Comparison of ENCODE assay signal across 8 mouse cellular contexts in genomic region chr14:34819919-34820652, GRCm38 (mm10). TPM values are rescaled to one million over a fixed set of nuclear protein-coding genes. Genes with fewer than 3 reads are reported as not detected.
DNase-seq lines count a peak whose midpoint lies in the region; ATAC-seq and TF ChIP-seq lines count a peak whose summit lies in the region.

Gene Grid1, plus strand, starts transcription at chr14:34820108.

- H3K4me2 ChIP-seq in forebrain, embryonic 14.5 days (ENCODE audit: low read length) = peak within 1 kb of the TSS; percentile 90
- H3K4me2 ChIP-seq in liver, embryonic 13.5 days = peak within 1 kb of the TSS; percentile 57
- peak within 1 kb of the TSS; percentile 66 for H3K4me2 ChIP-seq in stomach, postnatal 0 days (replicated peaks; ENCODE audit: low read depth)

- peak within 1 kb of the TSS; percentile 71 for H3K9ac ChIP-seq in forebrain, embryonic 14.5 days (ENCODE audit: low read length)
- H3K9ac ChIP-seq in liver, embryonic 13.5 days = no peak within 1 kb of the TSS
- no peak within 1 kb of the TSS for H3K9ac ChIP-seq in stomach, postnatal 0 days (ENCODE audit: low read length)

- peak within 1 kb of the TSS; percentile 59 for H3K4me3 ChIP-seq in forebrain, embryonic 14.5 days (ENCODE audit: low read depth, low read length)
- H3K4me3 ChIP-seq in liver, embryonic 13.5 days (replicated peaks) = peak within 1 kb of the TSS; percentile 45
- H3K4me3 ChIP-seq in stomach, postnatal 0 days (ENCODE audit: low read depth, low read length) = peak within 1 kb of the TSS; percentile 47

- peak; percentile 74 for ATAC-seq in forebrain, embryonic 14.5 days
- no peak for ATAC-seq in liver, embryonic 13.5 days (ENCODE audit: low read depth)
- ATAC-seq in stomach, postnatal 0 days (ENCODE audit: low FRiP score, low TSS enrichment) = peak; percentile 56

- H3K9me3 ChIP-seq in forebrain, embryonic 14.5 days (replicated peaks; ENCODE audit: control insufficient read depth, low read length) = no peaks in the 10 kb centered on the region
- no peaks in the 10 kb centered on the region for H3K9me3 ChIP-seq in liver, embryonic 13.5 days (replicated peaks)
- H3K9me3 ChIP-seq in stomach, postnatal 0 days (ENCODE audit: control insufficient read depth, low read length) = no peaks in the 10 kb centered on the region

- H3K36me3 ChIP-seq in forebrain, embryonic 14.5 days (ENCODE audit: control insufficient read depth, insufficient read depth, low read length) = no peaks in the 10 kb centered on the region
- no peaks in the 10 kb centered on the region for H3K36me3 ChIP-seq in liver, embryonic 13.5 days
- H3K36me3 ChIP-seq in stomach, postnatal 0 days (ENCODE audit: control insufficient read depth, insufficient read depth, low read length) = no peaks in the 10 kb centered on the region

- TF ChIP-seq EP300 in stomach, postnatal 0 days (optimal IDR thresholded peaks at IDR 0.05) = no peak

- peaks cover 58% of the 10 kb centered on the region for H3K27me3 ChIP-seq in forebrain, embryonic 14.5 days (replicated peaks; ENCODE audit: control insufficient read depth, insufficient read depth, low read length)
- peaks cover 89% of the 10 kb centered on the region for H3K27me3 ChIP-seq in liver, embryonic 13.5 days
- H3K27me3 ChIP-seq in stomach, postnatal 0 days (ENCODE audit: control insufficient read depth, insufficient read depth, low read length) = peaks cover 23% of the 10 kb centered on the region; the same call in 1 of the 2 replicates

- DNase-seq in layer of hippocampus, adult 11-12 months (ENCODE audit: low spot score) = peak; percentile 51
- DNase-seq in layer of hippocampus, adult 9-10 months (ENCODE audit: low spot score) = no peak
- DNase-seq in adrenal gland, postnatal 36 days = peak; percentile 31 to 33
- peak; percentile 55 for DNase-seq in forebrain, embryonic 14.5 days (ENCODE audit: low spot score)
- DNase-seq in kidney, postnatal 10 days = peak; percentile 45
- no peak for DNase-seq in liver, embryonic 13.5 days
- peak; percentile 44 for DNase-seq in stomach, postnatal 0 days (ENCODE audit: low spot score)
- no peak for DNase-seq in ovary, postnatal 14 days (ENCODE audit: low spot score)

- TF ChIP-seq CTCF in stomach, postnatal 0 days (IDR thresholded peaks at IDR 0.05; ENCODE audit: low read depth) = peak; percentile 6; the same call in 1 of the 2 replicates

- under 1% methylated on average over 53 of the region's 96 CpGs for WGBS in forebrain, embryonic 14.5 days
- WGBS in liver, embryonic 13.5 days (ENCODE audit: insufficient replicate concordance) = 1% methylated on average over 72 of the region's 96 CpGs
- under 1% methylated on average over 53 of the region's 96 CpGs for WGBS in stomach, postnatal 0 days

- H3K27ac ChIP-seq in forebrain, embryonic 14.5 days (ENCODE audit: low read depth, low read length) = peak within 1 kb of the TSS; percentile 66
- H3K27ac ChIP-seq in liver, embryonic 13.5 days = no peak within 1 kb of the TSS
- H3K27ac ChIP-seq in stomach, postnatal 0 days (replicated peaks) = no peak within 1 kb of the TSS

- H3K4me1 ChIP-seq in forebrain, embryonic 14.5 days (ENCODE audit: control insufficient read depth, insufficient read depth, low read length) = peaks cover 10% of the 10 kb centered on the region; the same call in 1 of the 2 replicates
- no peaks in the 10 kb centered on the region for H3K4me1 ChIP-seq in liver, embryonic 13.5 days (replicated peaks)
- no peaks in the 10 kb centered on the region for H3K4me1 ChIP-seq in stomach, postnatal 0 days (replicated peaks; ENCODE audit: control insufficient read depth, insufficient read depth)

RNA-seq across cellular contexts. Expression of gene Grid1, which starts in this region (rescaled TPM):
- total RNA-seq in adrenal gland, postnatal 36 days (2021) = under 1 TPM; 0.17 to 0.30 TPM
- polyA plus RNA-seq in forebrain, embryonic 14.5 days (2014; fragmentation: Nextera tagmentation; extraction: Ambion mirVana) = 1.1 and 1.9 TPM in 2 replicates
- 0.07 and 0.15 TPM in 2 replicates for polyA plus RNA-seq in liver, embryonic 13.5 days (2015; fragmentation: Nextera tagmentation; extraction: Ambion mirVana)
- polyA plus RNA-seq in stomach, postnatal 0 days (2015; fragmentation: Nextera tagmentation; extraction: Ambion mirVana) = 0.34 and 0.54 TPM in 2 replicates

Comparison
In these comparisons a context has a peak if more than half of its experiments do, and no peak if none do; other contexts are left out.
1. DNase-seq: peak in layer of hippocampus, adult 11-12 months (single experiment), forebrain, embryonic 14.5 days (single experiment) and kidney, postnatal 10 days (single experiment); none in layer of hippocampus, adult 9-10 months (single experiment), liver, embryonic 13.5 days (single experiment) and ovary, postnatal 14 days (single experiment).
2. Peak in DNase-seq in adrenal gland, postnatal 36 days; RNA of the gene not detected or under 1 TPM.
3. Peak in DNase-seq, ATAC-seq, H3K4me3 ChIP-seq and H3K4me2 ChIP-seq in stomach, postnatal 0 days; RNA of the gene not detected or under 1 TPM.
4. Peak in every context shown above with its lines, with median percentiles within 50 percentile points of each other: H3K4me2 ChIP-seq and H3K4me3 ChIP-seq.